Mouse (Mus musculus): ENCODE results near the gene Simc1. TPM values are rescaled to one million over a fixed set of nuclear protein-coding genes. Genes with fewer than 3 reads are reported as not detected.
"Not testable (repeated sequence)": the region's sequence is repeated elsewhere in the genome, so short reads cannot be mapped to it uniquely, and the experiment has no call there.

Simc1 gene
- polyA plus RNA-seq, 1 experiment from 2014 or later: 19.6 TPM

GRCm38 (mm10) chr13:54499551-54499950 lies 4.0 kb upstream of the Simc1 start:
- not testable (repeated sequence) for H3K36me3 ChIP-seq; H3K27ac ChIP-seq; H3K4me1 ChIP-seq; ATAC-seq (ENCODE audit: low FRiP score); H3K27me3 ChIP-seq; H3K9me3 ChIP-seq (replicated peaks); H3K4me2 ChIP-seq (replicated peaks); H3K4me3 ChIP-seq; H3K9ac ChIP-seq
- 90% methylated on average over 7 of the region's 7 CpGs for WGBS

- peaks cover 11% of the 10 kb centered on the region for H3K4me1 ChIP-seq
- no peak overlapping the region for H3K4me3 ChIP-seq
- no peak overlapping the region for H3K27ac ChIP-seq
- H3K27me3 ChIP-seq: peaks cover 3% of the 10 kb centered on the region; the same call in 1 of the 2 replicates
- H3K36me3 ChIP-seq: no peaks in the 10 kb centered on the region
- ATAC-seq (ENCODE audit: low FRiP score): no peak
- H3K9ac ChIP-seq: no peak overlapping the region
- no peak overlapping the region for H3K4me2 ChIP-seq (replicated peaks)
- WGBS: 79% methylated on average over 2 of the region's 2 CpGs
- H3K9me3 ChIP-seq (replicated peaks): no peaks in the 10 kb centered on the region
These were observed 2.2 kb upstream of the Simc1 start for GRCm38 (mm10) chr13:54501352-54501751.

DNA sequence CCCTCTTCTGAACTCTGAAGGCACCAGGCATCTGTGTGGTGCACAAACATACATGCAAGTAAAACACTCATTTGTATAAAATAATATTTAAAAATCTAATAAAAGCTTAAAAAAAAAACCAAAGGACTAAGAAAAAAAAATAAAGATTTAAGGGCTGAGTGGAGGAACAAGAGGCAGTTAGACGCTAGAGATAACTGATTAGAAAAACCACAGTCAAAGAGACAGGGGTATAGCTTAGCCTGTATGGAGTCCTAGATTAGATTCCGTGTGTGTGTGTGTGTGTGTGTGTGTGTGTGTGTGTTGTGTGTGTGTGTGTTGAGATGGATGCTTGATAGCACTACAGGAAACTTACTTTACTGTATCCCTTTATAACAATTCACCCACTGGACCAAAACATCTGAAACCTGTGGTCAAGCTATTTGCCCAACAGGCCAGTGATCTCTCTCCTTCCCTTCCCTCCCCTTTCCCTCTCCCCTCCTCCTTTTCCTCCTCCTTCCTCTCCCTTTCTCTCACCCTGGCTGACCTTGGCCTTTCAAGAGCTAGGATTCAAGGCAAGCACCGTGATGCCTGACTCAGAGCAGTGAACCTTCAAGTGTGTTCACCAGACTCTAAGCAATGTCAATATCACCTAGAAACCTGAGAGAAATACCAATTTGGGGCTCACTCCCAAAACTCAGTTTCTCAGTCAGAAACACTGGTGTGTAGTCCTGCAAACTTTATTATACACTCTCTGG lies 1.5 kb upstream of the Simc1 start:
- Histone ChIP-seq H3K4me3 (no peak overlapping the region), H3K9ac (no peak overlapping the region), H3K27me3 (peaks cover 3% of the 10 kb centered on the region; the same call in 1 of the 2 replicates), H3K4me1 (peaks cover 11% of the 10 kb centered on the region), H3K27ac (no peak overlapping the region), H3K36me3 (no peaks in the 10 kb centered on the region), H3K4me2 (replicated peaks) (no peak overlapping the region), H3K9me3 (replicated peaks) (no peaks in the 10 kb centered on the region)
- WGBS: 54% methylated on average over 3 of the region's 3 CpGs
- ATAC-seq (ENCODE audit: low FRiP score): no peak

GRCm38 (mm10) chr13:54503278-54503603 lies 338 bp upstream of the Simc1 start:
- H3K36me3 ChIP-seq: no peaks in the 10 kb centered on the region
- peak; percentile 79 for ATAC-seq (ENCODE audit: low FRiP score)
- peak overlapping the region; percentile 59 for H3K4me3 ChIP-seq
- H3K27ac ChIP-seq: peak overlapping the region; percentile 45; the same call in 1 of the 2 replicates
- 2% methylated on average over 14 of the region's 14 CpGs for WGBS
- peak overlapping the region; percentile 84 for H3K9ac ChIP-seq
- H3K4me1 ChIP-seq: peaks cover 11% of the 10 kb centered on the region
- peaks cover 3% of the 10 kb centered on the region; the same call in 1 of the 2 replicates for H3K27me3 ChIP-seq
- no peaks in the 10 kb centered on the region for H3K9me3 ChIP-seq (replicated peaks)
- peak overlapping the region; percentile 60 for H3K4me2 ChIP-seq (replicated peaks)

- Histone ChIP-seq H3K4me3 (peak overlapping the region; percentile 59), H3K36me3 (no peaks in the 10 kb centered on the region), H3K4me1 (peaks cover 11% of the 10 kb centered on the region), H3K9me3 (replicated peaks) (no peaks in the 10 kb centered on the region), H3K27me3 (peaks cover 3% of the 10 kb centered on the region; the same call in 1 of the 2 replicates), H3K9ac (peak overlapping the region; percentile 84), H3K27ac (peak overlapping the region; percentile 70; the same call in 1 of the 2 replicates), H3K4me2 (replicated peaks) (peak overlapping the region; percentile 60)
- 42% methylated on average over 7 of the region's 7 CpGs for WGBS
- no peak for ATAC-seq (ENCODE audit: low FRiP score)
These were observed 1.2 kb downstream of the Simc1 start for GRCm38 (mm10) chr13:54504611-54505260.

DNA sequence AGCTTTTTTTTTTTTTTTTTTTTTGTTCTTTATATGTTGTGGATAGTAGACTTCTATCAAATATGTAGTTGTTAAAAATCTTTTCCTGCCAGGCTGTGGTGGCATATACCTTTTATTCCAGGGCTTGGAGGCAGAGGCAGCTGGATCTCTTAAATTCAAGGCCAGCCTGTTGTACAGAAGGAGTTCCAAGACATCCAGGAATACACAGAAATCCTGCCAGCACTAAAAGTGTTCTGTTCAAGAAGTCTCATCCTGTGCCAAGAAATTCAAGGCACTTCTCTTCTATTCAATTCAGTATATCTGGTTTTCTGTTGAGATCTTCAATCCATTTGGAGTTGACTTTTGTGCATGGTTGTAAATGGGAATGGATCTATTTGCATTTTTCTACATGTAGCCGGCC lies 2.3 kb downstream of the Simc1 start:
- Histone ChIP-seq H3K4me3 (no peak overlapping the region), H3K9ac (no peak overlapping the region), H3K27me3 (peaks cover 3% of the 10 kb centered on the region; the same call in 1 of the 2 replicates), H3K4me1 (peaks cover 11% of the 10 kb centered on the region), H3K36me3 (no peaks in the 10 kb centered on the region), H3K9me3 (replicated peaks) (no peaks in the 10 kb centered on the region), H3K4me2 (replicated peaks) (no peak overlapping the region), H3K27ac (no peak overlapping the region)
- WGBS: 94% methylated on average over 1 of the region's 1 CpGs
- ATAC-seq (ENCODE audit: low FRiP score): no peak

- Histone ChIP-seq H3K27me3 (no peaks in the 10 kb centered on the region), H3K9ac (no peak overlapping the region), H3K4me3 (no peak overlapping the region), H3K4me1 (no peaks in the 10 kb centered on the region), H3K4me2 (replicated peaks) (no peak overlapping the region), H3K27ac (no peak overlapping the region), H3K36me3 (peaks cover 20% of the 10 kb centered on the region), H3K9me3 (replicated peaks) (no peaks in the 10 kb centered on the region)
- 89% methylated on average over 4 of the region's 4 CpGs for WGBS
- ATAC-seq (ENCODE audit: low FRiP score): no peak
These were observed 16.6 kb downstream of the Simc1 start for GRCm38 (mm10) chr13:54520221-54520620.

GRCm38 (mm10) chr13:54521181-54521580 lies 17.6 kb downstream of the Simc1 start:
- H3K4me3 ChIP-seq: no peak overlapping the region
- no peaks in the 10 kb centered on the region for H3K9me3 ChIP-seq (replicated peaks)
- no peaks in the 10 kb centered on the region for H3K4me1 ChIP-seq
- H3K4me2 ChIP-seq (replicated peaks): no peak overlapping the region
- H3K27ac ChIP-seq: no peak overlapping the region
- no peak overlapping the region for H3K9ac ChIP-seq
- ATAC-seq (ENCODE audit: low FRiP score): no peak
- no peaks in the 10 kb centered on the region for H3K27me3 ChIP-seq
- peaks cover 23% of the 10 kb centered on the region for H3K36me3 ChIP-seq

GRCm38 (mm10) chr13:54527140-54527539 lies 23.6 kb downstream of the Simc1 start:
- no peak overlapping the region for H3K27ac ChIP-seq
- 90% methylated on average over 6 of the region's 6 CpGs for WGBS
- no peak overlapping the region for H3K4me2 ChIP-seq (replicated peaks)
- no peaks in the 10 kb centered on the region for H3K27me3 ChIP-seq
- H3K9ac ChIP-seq: no peak overlapping the region
- peaks cover 76% of the 10 kb centered on the region for H3K36me3 ChIP-seq
- no peaks in the 10 kb centered on the region for H3K4me1 ChIP-seq
- no peak overlapping the region for H3K4me3 ChIP-seq
- H3K9me3 ChIP-seq (replicated peaks): no peaks in the 10 kb centered on the region
- ATAC-seq (ENCODE audit: low FRiP score): no peak

DNA sequence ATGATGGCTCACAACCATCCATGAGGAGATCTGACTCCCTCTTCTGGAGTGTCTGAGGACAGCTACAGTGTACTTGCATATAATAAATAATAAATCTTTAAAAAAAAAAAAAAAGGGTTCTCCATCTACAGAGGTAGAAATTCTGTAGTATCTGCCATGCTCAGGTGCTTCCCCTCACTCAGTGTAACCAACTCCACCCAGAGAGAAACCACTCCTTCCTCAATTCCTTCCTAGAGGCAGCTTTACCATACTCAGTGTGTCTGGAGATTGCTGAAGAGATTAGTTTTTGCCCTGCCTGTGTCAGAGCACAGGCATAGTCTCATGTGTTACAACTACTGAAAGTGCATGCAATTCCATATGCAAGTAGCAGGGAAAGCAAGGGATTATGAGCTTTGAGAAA lies 28.6 kb downstream of the Simc1 start:
- Histone ChIP-seq H3K9ac (no peak overlapping the region), H3K4me1 (no peaks in the 10 kb centered on the region), H3K36me3 (peaks cover 74% of the 10 kb centered on the region), H3K4me3 (no peak overlapping the region), H3K27ac (no peak overlapping the region), H3K4me2 (replicated peaks) (no peak overlapping the region), H3K27me3 (no peaks in the 10 kb centered on the region), H3K9me3 (replicated peaks) (no peaks in the 10 kb centered on the region)
- no peak for ATAC-seq (ENCODE audit: low FRiP score)

DNA sequence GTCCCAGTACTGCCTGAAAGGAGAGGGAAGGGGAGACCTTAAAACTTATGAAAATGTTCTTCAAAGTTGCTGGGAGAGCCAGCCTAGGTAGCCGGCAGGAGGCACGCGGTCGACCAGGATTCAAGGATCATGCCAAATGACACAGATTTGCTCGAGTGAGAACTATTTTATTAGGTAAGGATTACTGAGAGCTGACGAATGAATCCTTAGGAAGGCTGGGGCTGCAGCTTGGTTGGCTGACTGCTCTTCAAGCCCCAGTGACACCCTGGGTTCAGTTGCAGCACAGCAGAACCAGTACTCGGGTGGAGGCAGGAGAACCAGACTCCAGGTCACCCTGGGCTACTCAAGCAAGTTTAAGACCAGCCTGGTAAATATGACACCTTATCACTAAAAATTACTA lies 44.5 kb downstream of the Simc1 start:
- H3K27ac ChIP-seq: no peak overlapping the region
- H3K27me3 ChIP-seq: no peaks in the 10 kb centered on the region
- no peaks in the 10 kb centered on the region for H3K9me3 ChIP-seq (replicated peaks)
- ATAC-seq (ENCODE audit: low FRiP score): no peak
- H3K4me1 ChIP-seq: no peaks in the 10 kb centered on the region
- H3K36me3 ChIP-seq: peaks cover 64% of the 10 kb centered on the region
- H3K4me3 ChIP-seq: no peak overlapping the region
- 87% methylated on average over 7 of the region's 7 CpGs for WGBS
- no peak overlapping the region for H3K4me2 ChIP-seq (replicated peaks)
- no peak overlapping the region for H3K9ac ChIP-seq

- no peak overlapping the region for H3K4me3 ChIP-seq
- H3K27ac ChIP-seq: no peak overlapping the region
- peaks cover 97% of the 10 kb centered on the region for H3K36me3 ChIP-seq
- WGBS: 94% methylated on average over 9 of the region's 9 CpGs
- no peaks in the 10 kb centered on the region for H3K9me3 ChIP-seq (replicated peaks)
- no peak overlapping the region for H3K9ac ChIP-seq
- no peak for ATAC-seq (ENCODE audit: low FRiP score)
- no peaks in the 10 kb centered on the region for H3K4me1 ChIP-seq
- no peaks in the 10 kb centered on the region for H3K27me3 ChIP-seq
- no peak overlapping the region for H3K4me2 ChIP-seq (replicated peaks)
These were observed 52.6 kb downstream of the Simc1 start for GRCm38 (mm10) chr13:54556176-54556575.

- no peaks in the 10 kb centered on the region for H3K4me1 ChIP-seq
- no peaks in the 10 kb centered on the region for H3K9me3 ChIP-seq (replicated peaks)
- no peak for ATAC-seq (ENCODE audit: low FRiP score)
- H3K36me3 ChIP-seq: peaks cover 97% of the 10 kb centered on the region
- H3K4me3 ChIP-seq: no peak overlapping the region
- 95% methylated on average over 3 of the region's 3 CpGs for WGBS
- no peak overlapping the region for H3K4me2 ChIP-seq (replicated peaks)
- no peak overlapping the region for H3K9ac ChIP-seq
- H3K27me3 ChIP-seq: no peaks in the 10 kb centered on the region
- no peak overlapping the region for H3K27ac ChIP-seq
These were observed 53.2 kb downstream of the Simc1 start for GRCm38 (mm10) chr13:54556796-54557195.
